Mouse (Mus musculus) embryonic facial prominence, embryonic 14.5 days (tissue): ENCODE data around the gene Xpo5. TPM values are rescaled to one million over a fixed set of nuclear protein-coding genes. Genes with fewer than 3 reads are reported as not detected.

ENCODE experiments used
- ATAC-seq: fragments of 200-750 bp; cut with Nextera tagmentation; 2 replicates; pipeline ENCODE4 v1.8.0; 2017; ENCODE audit warnings: low read depth, moderate number of reproducible peaks, moderate TSS enrichment
- DNase-seq: peaks from one replicate; pipeline ENCODE4 v3.0.0-alpha.2; 2015; ENCODE audit warnings: low spot score
- H3K27ac ChIP-seq: fragments of 300-500 bp; sonication (generic); replicated peaks from 2 replicates; pipeline ENCODE4 v1.5.1; 2014; ENCODE audit warnings: low read depth, mild to moderate bottlenecking, low read length, moderate library complexity
- H3K27me3 ChIP-seq: fragments of 300-500 bp; sonication (generic); replicated peaks from 2 replicates; pipeline ENCODE4 v1.6.1; 2014; ENCODE audit warnings: low read length; ENCODE audit not compliant: control insufficient read depth, insufficient read depth
- H3K36me3 ChIP-seq: fragments of 300-500 bp; sonication (generic); 2 replicates; pipeline ENCODE4 v1.6.1; 2014; ENCODE audit warnings: low read length, mixed read lengths; ENCODE audit not compliant: control insufficient read depth, insufficient read depth
- H3K4me1 ChIP-seq: fragments of 300-500 bp; sonication (generic); 2 replicates; pipeline ENCODE4 v1.6.1; 2014; ENCODE audit warnings: antibody characterized with exemption, low read length; ENCODE audit not compliant: control insufficient read depth, insufficient read depth
- H3K4me2 ChIP-seq: fragments of 300-500 bp; sonication (generic); 2 replicates; pipeline ENCODE4 v1.6.1; 2014; ENCODE audit warnings: low read depth, mild to moderate bottlenecking, low read length, moderate library complexity, mixed read lengths
- H3K4me3 ChIP-seq: fragments of 300-500 bp; sonication (generic); 2 replicates; pipeline ENCODE4 v1.5.1; 2014; ENCODE audit warnings: low read depth, mild to moderate bottlenecking, low read length
- H3K9ac ChIP-seq: fragments of 300-500 bp; sonication (generic); 2 replicates; pipeline ENCODE4 v1.6.1; 2014; ENCODE audit warnings: low read depth, mild to moderate bottlenecking, low read length, moderate library complexity, mixed read lengths
- H3K9me3 ChIP-seq: fragments of 300-500 bp; sonication (generic); 2 replicates; pipeline ENCODE4 v1.6.1; 2016; ENCODE audit warnings: low read length; ENCODE audit not compliant: control insufficient read depth
- WGBS: fragments of 180-500 bp; shearing (Covaris S2); extraction: QIAGEN DNeasy Blood & Tissue Kit; methylation state at CpG from one replicate; pipeline ENCODE4 v1.1.7; 2014; 5-methylcytosine and 5-hydroxymethylcytosine counted together
- polyA plus RNA-seq: library from polyadenylated mRNA; unstranded; fragments of >200 nt; fragmentation: Nextera tagmentation; extraction: Ambion mirVana; gene quantifications from 2 replicates; pipeline ENCODE4 v1.2.1, GENCODE M21; 2014

The Xpo5 gene
- polyA plus RNA-seq, 1 experiment from 2014 or later: 42.3 TPM

- no peak overlapping the region for H3K4me2 ChIP-seq
- no peak overlapping the region for H3K9ac ChIP-seq
These were observed 75.0 kb downstream of the Xpo5 start for GRCm38 (mm10) chr17:46277586-46277985.

GRCm38 (mm10) chr17:46278011-46278765 lies 75.6 kb downstream of the Xpo5 start:
- H3K36me3 ChIP-seq: peaks cover 30% of the 10 kb centered on the region
- H3K27ac ChIP-seq: peak overlapping the region; percentile 78
- peaks cover 49% of the 10 kb centered on the region for H3K4me1 ChIP-seq
- H3K9ac ChIP-seq: peak overlapping the region; percentile 31; the same call in 1 of the 2 replicates
- no peaks in the 10 kb centered on the region for H3K9me3 ChIP-seq
- H3K27me3 ChIP-seq: no peaks in the 10 kb centered on the region
- peak overlapping the region; percentile 9; the same call in 1 of the 2 replicates for H3K4me2 ChIP-seq
- DNase-seq (no peak), ATAC-seq (peak; percentile 7; the same call in 1 of the 2 replicates)
- 59% methylated on average over 12 of the region's 12 CpGs for WGBS
- no peak overlapping the region for H3K4me3 ChIP-seq

More at GRCm38 (mm10) chr17:46277586-46277985, 75.0 kb downstream of the Xpo5 start:
- Histone ChIP-seq H3K27ac (peak overlapping the region; percentile 78), H3K36me3 (peaks cover 36% of the 10 kb centered on the region), H3K27me3 (no peaks in the 10 kb centered on the region), H3K4me1 (peaks cover 47% of the 10 kb centered on the region), H3K4me3 (no peak overlapping the region), H3K9me3 (no peaks in the 10 kb centered on the region)
- DNase-seq (peak; percentile 80), ATAC-seq (peak; percentile 41)
- WGBS: 22% methylated on average over 4 of the region's 4 CpGs

- Histone ChIP-seq H3K27me3 (no peaks in the 10 kb centered on the region), H3K27ac (peak within 1 kb of the TSS; percentile 97), H3K36me3 (peaks cover 28% of the 10 kb centered on the region), H3K4me3 (peak within 1 kb of the TSS; percentile 67), H3K9me3 (no peaks in the 10 kb centered on the region), H3K9ac (peak within 1 kb of the TSS; percentile 84), H3K4me1 (peaks cover 34% of the 10 kb centered on the region), H3K4me2 (peak within 1 kb of the TSS; percentile 87)
- 2% methylated on average over 32 of the region's 37 CpGs for WGBS
- DNase-seq (peak; percentile 94), ATAC-seq (peak; percentile 95)
These were observed 80.0 kb downstream of the Xpo5 start, which contains the start of gene Tjap1 for GRCm38 (mm10) chr17:46282483-46283123. Gene Tjap1 (minus strand): TSS chr17:46283026.

GRCm38 (mm10) chr17:46283140-46283539 lies 80.6 kb downstream of the Xpo5 start:
- WGBS: 26% methylated on average over 9 of the region's 9 CpGs
- Histone ChIP-seq H3K9ac (peak overlapping the region; percentile 84; the same call in 1 of the 2 replicates), H3K27ac (peak overlapping the region; percentile 97; the same call in 1 of the 2 replicates), H3K4me3 (peak overlapping the region; percentile 67), H3K4me2 (peak overlapping the region; percentile 87), H3K9me3 (no peaks in the 10 kb centered on the region), H3K4me1 (peaks cover 35% of the 10 kb centered on the region), H3K27me3 (no peaks in the 10 kb centered on the region), H3K36me3 (peaks cover 27% of the 10 kb centered on the region)
- DNase-seq (no peak), ATAC-seq (peak; percentile 8; the same call in 1 of the 2 replicates)

GRCm38 (mm10) chr17:46283911-46284310 lies 81.3 kb downstream of the Xpo5 start:
- Histone ChIP-seq H3K27ac (no peak overlapping the region), H3K4me1 (peaks cover 30% of the 10 kb centered on the region), H3K9me3 (no peaks in the 10 kb centered on the region), H3K4me2 (no peak overlapping the region), H3K27me3 (no peaks in the 10 kb centered on the region), H3K36me3 (peaks cover 19% of the 10 kb centered on the region), H3K4me3 (no peak overlapping the region), H3K9ac (no peak overlapping the region)
- no peak for ATAC-seq
- no peak for DNase-seq
- WGBS: 85% methylated on average over 8 of the region's 8 CpGs

GRCm38 (mm10) chr17:46284653-46285052 lies 82.1 kb downstream of the Xpo5 start:
- H3K27ac ChIP-seq: no peak overlapping the region
- H3K4me2 ChIP-seq: no peak overlapping the region
- 53% methylated on average over 6 of the region's 7 CpGs for WGBS
- H3K4me1 ChIP-seq: peaks cover 30% of the 10 kb centered on the region
- DNase-seq: no peak
- no peak for ATAC-seq
- no peaks in the 10 kb centered on the region for H3K9me3 ChIP-seq
- no peak overlapping the region for H3K9ac ChIP-seq
- no peak overlapping the region for H3K4me3 ChIP-seq
- H3K36me3 ChIP-seq: peaks cover 13% of the 10 kb centered on the region
- H3K27me3 ChIP-seq: no peaks in the 10 kb centered on the region

GRCm38 (mm10) chr17:46285407-46285806 lies 82.8 kb downstream of the Xpo5 start:
- Histone ChIP-seq H3K4me2 (no peak overlapping the region), H3K9me3 (no peaks in the 10 kb centered on the region), H3K36me3 (peaks cover 5% of the 10 kb centered on the region), H3K27ac (no peak overlapping the region), H3K4me1 (peaks cover 30% of the 10 kb centered on the region), H3K27me3 (no peaks in the 10 kb centered on the region), H3K4me3 (no peak overlapping the region), H3K9ac (no peak overlapping the region)
- DNase-seq: no peak
- WGBS: 61% methylated on average over 6 of the region's 6 CpGs
- ATAC-seq: no peak

GRCm38 (mm10) chr17:46287678-46288095 lies 85.1 kb downstream of the Xpo5 start:
- no peaks in the 10 kb centered on the region for H3K36me3 ChIP-seq
- peaks cover 15% of the 10 kb centered on the region for H3K4me1 ChIP-seq
- H3K27me3 ChIP-seq: no peaks in the 10 kb centered on the region
- peak overlapping the region; percentile 30; the same call in 1 of the 2 replicates for H3K9ac ChIP-seq
- H3K27ac ChIP-seq: peak overlapping the region; percentile 75
- H3K4me3 ChIP-seq: no peak overlapping the region
- peak; percentile 94 for DNase-seq
- H3K9me3 ChIP-seq: no peaks in the 10 kb centered on the region
- ATAC-seq: peak; percentile 65
- peak overlapping the region; percentile 28 for H3K4me2 ChIP-seq
- WGBS: 29% methylated on average over 10 of the region's 11 CpGs
